Mouse (Mus musculus): ENCODE measurements at regions not wholly inside any gene's neighbourhood (a gene's known extent, or its start where the extent isn't known, plus 50 kb on each side); places are given as distances from the start of the nearest gene placed in this dataset.

DNA sequence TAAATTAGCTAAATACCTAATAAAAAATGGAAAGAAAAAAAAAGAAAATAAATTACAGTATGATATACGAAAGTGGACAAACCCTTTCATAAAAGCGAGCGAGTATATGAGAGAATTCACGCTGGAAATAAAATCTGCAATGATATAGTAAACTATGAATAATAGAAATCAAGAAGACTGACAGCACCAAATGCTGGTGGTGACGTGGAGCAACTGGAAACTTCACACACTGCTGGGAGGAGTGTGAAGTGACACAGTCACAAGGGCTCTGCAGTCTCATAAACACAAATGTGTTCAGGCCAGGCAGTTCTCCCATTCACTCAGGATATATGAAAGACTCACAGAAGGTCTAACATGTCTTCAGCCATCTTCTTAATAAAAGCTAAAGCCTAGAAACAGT is 89.5 kb upstream of the Tprg start:
- TF ChIP-seq CTCF (IDR thresholded peaks at IDR 0.05; ENCODE audit: low read depth, low read length) (no peak), EP300 (IDR thresholded peaks at IDR 0.05; ENCODE audit: insufficient read depth, low read depth, low read length) (no peak), POLR2A (IDR thresholded peaks at IDR 0.05; ENCODE audit: insufficient read depth, low read length) (no peak)
- no peaks in the 10 kb centered on the region for H3K4me1 ChIP-seq (ENCODE audit: control insufficient read depth, insufficient read depth, low read length)
- no peaks in the 10 kb centered on the region for H3K27me3 ChIP-seq (ENCODE audit: control insufficient read depth, insufficient read depth, low read length, poor library complexity, severe bottlenecking)
- no peaks in the 10 kb centered on the region for H3K9me3 ChIP-seq (replicated peaks; ENCODE audit: control insufficient read depth, insufficient read depth, low read length, poor library complexity, severe bottlenecking)
- no peak overlapping the region for H3K4me3 ChIP-seq (ENCODE audit: low read depth, low read length)
- no peaks in the 10 kb centered on the region for H3K36me3 ChIP-seq (ENCODE audit: control insufficient read depth, insufficient read depth, low read length, poor library complexity, severe bottlenecking)
- no peak overlapping the region for H3K9ac ChIP-seq (ENCODE audit: low read depth, poor library complexity, severe bottlenecking)
- no peak overlapping the region for H3K27ac ChIP-seq (ENCODE audit: insufficient read depth, low read length)

- Histone ChIP-seq H3K4me1 (ENCODE audit: control insufficient read depth, insufficient read depth, low read length) (no peaks in the 10 kb centered on the region), H3K27me3 (ENCODE audit: control insufficient read depth, insufficient read depth, low read length, poor library complexity, severe bottlenecking) (no peaks in the 10 kb centered on the region), H3K36me3 (ENCODE audit: control insufficient read depth, insufficient read depth, low read length, poor library complexity, severe bottlenecking) (no peaks in the 10 kb centered on the region), H3K9ac (ENCODE audit: low read depth, poor library complexity, severe bottlenecking) (no peak overlapping the region), H3K27ac (ENCODE audit: insufficient read depth, low read length) (no peak overlapping the region), H3K4me3 (ENCODE audit: low read depth, low read length) (no peak overlapping the region), H3K9me3 (replicated peaks; ENCODE audit: control insufficient read depth, insufficient read depth, low read length, poor library complexity, severe bottlenecking) (no peaks in the 10 kb centered on the region)
- TF ChIP-seq POLR2A (IDR thresholded peaks at IDR 0.05; ENCODE audit: insufficient read depth, low read length) (no peak), CTCF (IDR thresholded peaks at IDR 0.05; ENCODE audit: low read depth, low read length) (no peak), EP300 (IDR thresholded peaks at IDR 0.05; ENCODE audit: insufficient read depth, low read depth, low read length) (no peak)
Observed at GRCm38 (mm10) chr16:25198844-25199243, 87.8 kb upstream of the Tprg start.

- Histone ChIP-seq H3K27me3 (ENCODE audit: control insufficient read depth, insufficient read depth, low read length, poor library complexity, severe bottlenecking) (no peaks in the 10 kb centered on the region), H3K9me3 (replicated peaks; ENCODE audit: control insufficient read depth, insufficient read depth, low read length, poor library complexity, severe bottlenecking) (no peaks in the 10 kb centered on the region), H3K4me1 (ENCODE audit: control insufficient read depth, insufficient read depth, low read length) (no peaks in the 10 kb centered on the region), H3K27ac (ENCODE audit: insufficient read depth, low read length) (no peak overlapping the region), H3K36me3 (ENCODE audit: control insufficient read depth, insufficient read depth, low read length, poor library complexity, severe bottlenecking) (no peaks in the 10 kb centered on the region), H3K9ac (ENCODE audit: low read depth, poor library complexity, severe bottlenecking) (no peak overlapping the region), H3K4me3 (ENCODE audit: low read depth, low read length) (no peak overlapping the region)
- TF ChIP-seq CTCF (IDR thresholded peaks at IDR 0.05; ENCODE audit: low read depth, low read length) (no peak), POLR2A (IDR thresholded peaks at IDR 0.05; ENCODE audit: insufficient read depth, low read length) (no peak), EP300 (IDR thresholded peaks at IDR 0.05; ENCODE audit: insufficient read depth, low read depth, low read length) (no peak)
Observed at GRCm38 (mm10) chr16:25199984-25200383, 86.6 kb upstream of the Tprg start.

DNA sequence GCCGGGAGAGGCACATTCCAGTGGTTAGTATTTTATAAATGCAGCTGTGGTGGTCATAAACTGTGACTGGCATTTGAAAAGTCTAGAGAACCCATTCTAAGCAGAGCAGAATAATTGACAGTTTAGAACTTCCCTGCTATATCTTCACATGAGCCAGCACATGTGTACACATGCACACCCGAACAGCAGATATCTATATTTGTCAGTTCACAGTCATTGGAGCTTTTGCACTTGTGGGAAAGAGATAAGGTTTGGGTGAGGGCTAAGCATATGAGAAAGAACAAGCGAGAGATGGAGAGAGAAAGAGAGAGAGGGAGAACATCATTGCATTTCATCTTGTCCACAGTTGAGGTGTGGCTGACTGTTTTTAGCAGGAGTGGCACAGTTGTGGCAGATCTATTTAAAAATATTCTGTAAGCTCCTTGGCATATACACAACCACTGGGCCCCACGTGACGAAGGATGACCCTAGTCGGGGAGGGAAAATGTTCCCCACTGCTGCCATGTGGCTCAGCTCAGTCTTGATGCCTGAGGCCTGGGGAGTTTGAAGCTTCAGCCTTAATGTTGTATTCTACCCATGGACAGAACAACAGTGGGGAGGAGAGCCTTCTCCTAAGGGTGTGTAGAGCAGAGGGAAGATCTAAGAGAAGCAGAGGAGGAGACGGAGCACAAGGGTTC is 85.4 kb upstream of the Tprg start:
- H3K27me3 ChIP-seq (ENCODE audit: control insufficient read depth, insufficient read depth, low read length, poor library complexity, severe bottlenecking): no peaks in the 10 kb centered on the region
- no peak overlapping the region for H3K4me3 ChIP-seq (ENCODE audit: low read depth, low read length)
- H3K4me1 ChIP-seq (ENCODE audit: control insufficient read depth, insufficient read depth, low read length): no peaks in the 10 kb centered on the region
- no peaks in the 10 kb centered on the region for H3K9me3 ChIP-seq (replicated peaks; ENCODE audit: control insufficient read depth, insufficient read depth, low read length, poor library complexity, severe bottlenecking)
- H3K9ac ChIP-seq (ENCODE audit: low read depth, poor library complexity, severe bottlenecking): no peak overlapping the region
- H3K36me3 ChIP-seq (ENCODE audit: control insufficient read depth, insufficient read depth, low read length, poor library complexity, severe bottlenecking): no peaks in the 10 kb centered on the region
- H3K27ac ChIP-seq (ENCODE audit: insufficient read depth, low read length): no peak overlapping the region
- TF ChIP-seq EP300 (IDR thresholded peaks at IDR 0.05; ENCODE audit: insufficient read depth, low read depth, low read length) (no peak), POLR2A (IDR thresholded peaks at IDR 0.05; ENCODE audit: insufficient read depth, low read length) (no peak)

DNA sequence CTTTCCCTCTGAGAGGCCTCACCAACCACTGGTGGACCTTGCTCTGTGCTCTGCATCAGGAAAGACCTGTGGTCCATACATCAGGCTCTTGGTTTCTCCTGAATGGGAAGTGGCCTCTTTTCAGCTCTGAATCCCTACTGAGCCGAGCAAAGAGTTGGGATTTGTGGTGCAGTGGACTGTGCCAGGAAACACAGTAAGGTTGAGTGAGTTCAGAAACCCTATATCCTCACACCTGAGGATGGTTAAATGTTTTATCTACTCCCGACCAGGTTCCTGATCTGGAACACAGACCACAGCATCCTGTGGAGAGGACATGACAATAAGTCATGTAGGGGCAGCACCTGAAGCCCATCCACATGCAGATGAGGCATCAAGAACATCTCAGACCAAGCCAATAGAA is 73.4 kb upstream of the Tprg start:
- Histone ChIP-seq H3K9ac (ENCODE audit: low read depth, poor library complexity, severe bottlenecking) (no peak overlapping the region), H3K4me1 (ENCODE audit: control insufficient read depth, insufficient read depth, low read length) (no peaks in the 10 kb centered on the region), H3K27me3 (ENCODE audit: control insufficient read depth, insufficient read depth, low read length, poor library complexity, severe bottlenecking) (no peaks in the 10 kb centered on the region), H3K9me3 (replicated peaks; ENCODE audit: control insufficient read depth, insufficient read depth, low read length, poor library complexity, severe bottlenecking) (no peaks in the 10 kb centered on the region), H3K4me3 (ENCODE audit: low read depth, low read length) (no peak overlapping the region), H3K27ac (ENCODE audit: insufficient read depth, low read length) (no peak overlapping the region), H3K36me3 (ENCODE audit: control insufficient read depth, insufficient read depth, low read length, poor library complexity, severe bottlenecking) (no peaks in the 10 kb centered on the region)
- TF ChIP-seq CTCF (IDR thresholded peaks at IDR 0.05; ENCODE audit: low read depth, low read length): no peak
- no peak for TF ChIP-seq EP300 (IDR thresholded peaks at IDR 0.05; ENCODE audit: insufficient read depth, low read depth, low read length)
- no peak for TF ChIP-seq POLR2A (IDR thresholded peaks at IDR 0.05; ENCODE audit: insufficient read depth, low read length)

GRCm38 (mm10) chr16:25220552-25220951 is 66.1 kb upstream of the Tprg start:
- H3K4me1 ChIP-seq (ENCODE audit: control insufficient read depth, insufficient read depth, low read length): no peaks in the 10 kb centered on the region
- H3K27ac ChIP-seq (ENCODE audit: insufficient read depth, low read length): no peak overlapping the region
- H3K36me3 ChIP-seq (ENCODE audit: control insufficient read depth, insufficient read depth, low read length, poor library complexity, severe bottlenecking): no peaks in the 10 kb centered on the region
- TF ChIP-seq CTCF (IDR thresholded peaks at IDR 0.05; ENCODE audit: low read depth, low read length) (no peak), EP300 (IDR thresholded peaks at IDR 0.05; ENCODE audit: insufficient read depth, low read depth, low read length) (no peak), POLR2A (IDR thresholded peaks at IDR 0.05; ENCODE audit: insufficient read depth, low read length) (no peak)
- H3K9me3 ChIP-seq (replicated peaks; ENCODE audit: control insufficient read depth, insufficient read depth, low read length, poor library complexity, severe bottlenecking): no peaks in the 10 kb centered on the region
- no peak overlapping the region for H3K4me3 ChIP-seq (ENCODE audit: low read depth, low read length)
- no peak overlapping the region for H3K9ac ChIP-seq (ENCODE audit: low read depth, poor library complexity, severe bottlenecking)
- H3K27me3 ChIP-seq (ENCODE audit: control insufficient read depth, insufficient read depth, low read length, poor library complexity, severe bottlenecking): no peaks in the 10 kb centered on the region
